Mouse (Mus musculus) regulatory T cell (primary cell): ENCODE data around the gene Itga5.
"Not testable (repeated sequence)": the region's sequence is repeated elsewhere in the genome, so short reads cannot be mapped to it uniquely, and the experiment has no call there.

Experiments
- in situ Hi-C: fragments of 300-600 bp; cut with MboI, MseI; formaldehyde crosslinking; loops from one replicate; pipeline ENCODE4 v1.15.1; 2025; ENCODE audit warnings: high pct_unique_total_duplicates

The Itga5 gene

DNA sequence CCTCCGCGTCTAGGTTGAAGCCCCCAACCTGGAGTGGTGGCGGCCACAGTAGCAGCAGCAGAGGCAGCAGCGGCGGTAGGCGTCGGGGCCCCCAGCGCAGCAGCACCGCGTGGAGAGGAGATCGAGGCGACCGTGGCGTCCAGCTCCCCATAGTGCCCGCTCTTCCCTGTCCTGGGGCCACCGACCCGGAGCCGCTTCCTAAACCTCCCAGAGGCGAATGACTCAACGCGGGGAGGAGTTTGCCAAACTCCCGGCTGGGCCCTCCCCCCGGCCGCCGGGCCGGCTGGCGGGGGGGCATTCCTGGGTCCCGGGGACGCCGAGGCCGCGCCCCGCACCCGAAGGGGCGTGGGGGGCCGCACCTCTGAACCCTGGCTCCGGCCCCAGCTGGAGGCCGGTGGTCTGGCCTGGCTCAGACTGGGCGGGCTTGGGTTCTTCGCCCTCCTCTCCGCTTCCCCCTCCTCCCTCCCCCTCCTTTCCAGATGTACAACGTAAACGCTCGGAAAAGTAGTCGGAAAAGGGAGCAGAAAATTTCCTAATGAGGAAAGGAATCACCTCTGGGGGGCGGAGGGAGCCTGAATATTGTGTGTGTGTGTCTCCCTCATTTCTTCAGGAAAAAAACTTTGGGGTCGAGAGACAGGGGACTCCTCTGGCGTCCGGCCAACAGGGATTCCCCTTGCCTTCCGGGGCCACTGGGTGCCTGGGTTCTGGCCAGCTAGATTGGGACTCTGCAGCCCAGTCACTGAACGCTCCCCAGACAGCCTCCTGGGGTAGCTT lies at the start of gene Itga5:
Itga5 (minus strand) TSS at position 388 of the 774 bp plus-strand sequence.
- in situ Hi-C loops = loop anchor here (10.0 kb wide), 1 partner anchor 88 kb away; the partner anchor contains the start of gene Nckap1l

DNA sequence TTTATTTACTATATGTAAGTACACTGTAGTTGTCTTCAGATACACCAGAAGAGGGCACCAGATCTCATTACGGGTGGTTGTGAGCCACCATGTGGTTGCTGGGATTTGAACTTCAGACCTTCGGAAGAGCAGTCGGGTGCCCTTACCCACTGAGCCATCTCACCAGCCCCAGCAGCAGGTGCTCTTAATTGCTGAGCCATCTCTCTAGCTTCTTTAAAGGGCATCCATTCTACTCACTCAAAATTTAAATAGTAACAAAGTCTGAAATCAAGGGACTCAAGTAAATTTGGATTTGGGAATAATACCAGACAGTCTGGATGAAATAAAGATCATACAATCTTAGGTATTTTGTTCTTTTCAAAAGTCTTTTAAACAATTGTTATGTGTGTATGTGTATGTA lies 39.0 kb upstream of the Itga5 start:
- in situ Hi-C loops = not testable (repeated sequence)

DNA sequence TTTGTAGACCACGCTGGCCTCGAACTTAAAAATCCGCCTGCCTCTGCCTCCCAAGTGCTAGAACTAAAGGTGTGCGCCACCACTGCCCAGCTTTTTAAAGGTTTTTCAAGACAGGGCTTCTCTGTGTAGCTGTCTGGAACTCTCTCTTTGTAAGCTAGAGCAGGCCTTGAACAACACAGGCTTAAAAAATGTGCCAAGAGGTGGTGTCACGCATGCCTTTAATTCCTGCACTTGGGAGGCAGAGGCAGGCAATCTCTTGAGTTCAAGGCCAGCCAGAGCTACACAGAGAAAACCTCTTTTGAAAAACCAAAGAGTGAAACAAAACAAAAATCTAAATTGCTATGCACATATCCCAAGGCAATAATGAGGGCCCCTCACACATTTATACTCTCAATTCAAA lies 34.8 kb upstream of the Itga5 start:
- in situ Hi-C loops = no loop called here

DNA sequence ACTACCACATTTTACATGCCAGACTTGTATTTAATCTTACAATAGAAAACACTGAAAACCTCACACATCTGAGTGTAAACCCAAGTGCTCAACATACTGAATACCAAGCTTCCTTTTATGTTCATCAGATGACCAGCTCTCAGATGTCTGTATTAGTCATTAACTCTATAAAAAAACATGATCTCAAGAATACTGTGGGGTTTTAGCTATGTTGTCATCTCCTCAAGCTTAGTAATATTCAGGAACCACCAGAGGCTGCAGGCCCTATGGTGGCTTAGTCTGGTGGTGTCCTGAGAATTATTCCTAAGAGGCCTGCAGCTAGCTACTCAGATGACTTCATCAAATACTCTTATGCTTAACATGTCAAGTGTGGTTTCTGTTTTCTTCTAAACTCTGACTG lies 27.0 kb upstream of the Itga5 start:
- in situ Hi-C loops = no loop called here

DNA sequence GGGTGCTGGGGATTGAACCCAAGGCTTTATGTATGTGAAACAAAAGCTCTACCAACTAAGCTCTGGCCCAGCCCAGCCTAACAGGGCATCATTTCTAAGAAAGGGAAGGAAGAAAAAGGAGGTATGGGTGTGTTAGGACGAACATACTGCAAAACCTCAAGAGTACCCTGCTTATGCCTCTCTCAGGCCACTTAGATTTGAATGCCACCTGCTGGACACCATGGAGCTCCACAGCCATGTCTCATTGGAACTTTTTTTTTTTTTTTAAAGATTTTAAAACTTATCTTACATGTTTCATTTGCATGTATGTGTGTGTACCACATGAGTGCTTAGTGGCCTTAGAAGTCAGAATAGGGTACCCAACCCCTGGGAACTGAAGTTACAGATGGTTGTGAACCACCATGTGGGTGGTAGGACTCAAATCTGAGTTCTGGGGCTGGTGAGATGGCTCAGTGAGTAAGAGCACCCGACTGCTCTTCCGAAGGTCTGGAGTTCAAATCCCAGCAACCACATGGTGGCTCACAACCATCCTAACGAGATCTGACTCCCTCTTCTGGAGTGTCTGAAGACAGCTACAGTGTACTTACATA lies 22.1 kb upstream of the Itga5 start:
- in situ Hi-C loops = no loop called here

DNA sequence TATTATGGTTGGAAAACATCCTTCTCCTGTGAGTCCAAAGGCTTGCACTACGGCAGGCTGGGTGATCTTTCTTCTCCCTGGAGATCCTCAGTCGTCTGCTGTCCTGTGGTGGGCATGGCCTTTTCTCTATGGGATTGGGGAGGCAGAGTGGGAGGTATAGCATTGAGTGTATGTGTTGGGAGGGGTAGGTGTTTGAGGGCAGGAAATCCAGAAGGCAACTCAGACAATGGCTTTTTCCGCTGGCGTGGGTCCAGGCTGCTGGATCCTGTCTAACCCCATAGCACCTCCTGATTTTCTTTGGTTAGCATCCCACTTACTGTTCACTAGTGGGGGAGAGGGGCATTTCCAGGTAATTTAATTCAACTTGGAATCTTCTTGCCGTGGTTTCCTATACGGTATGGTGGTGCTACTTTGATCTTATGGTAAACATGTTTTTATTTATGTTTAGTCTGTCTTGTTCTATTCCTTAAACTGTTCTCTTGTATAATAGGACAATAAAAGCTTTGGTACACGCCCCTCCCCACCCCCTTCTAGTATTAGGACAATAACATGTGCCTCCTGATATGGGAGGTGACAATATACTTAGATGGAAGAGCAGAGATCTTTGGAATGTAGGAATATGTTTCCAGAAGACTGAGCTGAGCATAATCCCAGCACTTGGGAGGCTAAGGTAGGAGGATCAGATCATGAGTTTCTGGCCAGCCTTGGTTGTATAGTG lies 17.4 kb upstream of the Itga5 start:
- in situ Hi-C loops = no loop called here

DNA sequence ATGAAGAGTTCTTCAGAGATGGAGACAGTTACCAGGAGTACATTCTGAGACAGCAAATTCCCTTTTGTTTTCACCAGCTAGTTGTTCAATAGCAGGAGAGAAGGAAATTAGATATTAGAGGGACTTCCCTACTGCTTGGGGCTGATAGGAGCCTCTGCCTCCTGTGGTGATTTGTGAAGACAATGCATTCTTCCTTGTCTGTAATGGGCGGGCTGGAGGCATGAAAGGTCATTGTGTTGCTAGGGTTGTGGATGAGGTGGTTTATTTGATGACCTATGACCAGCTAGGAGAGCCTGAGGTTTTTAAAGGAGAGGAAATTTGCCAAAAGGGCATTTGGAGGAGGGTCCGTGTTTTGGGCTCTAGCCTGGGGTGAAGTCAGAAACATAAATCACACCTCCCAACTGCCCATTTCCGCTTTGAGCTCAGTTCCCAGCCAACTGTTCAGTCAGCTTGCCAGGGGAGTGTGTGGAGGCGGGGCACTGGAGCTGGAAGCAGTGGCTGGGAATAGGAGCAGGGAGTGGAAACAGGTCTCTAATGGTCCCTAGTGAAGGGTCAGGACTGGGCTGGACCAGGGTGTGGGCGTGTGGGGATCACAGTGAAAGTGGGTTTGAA lies 16.3 kb upstream of the Itga5 start:
- in situ Hi-C loops = no loop called here

DNA sequence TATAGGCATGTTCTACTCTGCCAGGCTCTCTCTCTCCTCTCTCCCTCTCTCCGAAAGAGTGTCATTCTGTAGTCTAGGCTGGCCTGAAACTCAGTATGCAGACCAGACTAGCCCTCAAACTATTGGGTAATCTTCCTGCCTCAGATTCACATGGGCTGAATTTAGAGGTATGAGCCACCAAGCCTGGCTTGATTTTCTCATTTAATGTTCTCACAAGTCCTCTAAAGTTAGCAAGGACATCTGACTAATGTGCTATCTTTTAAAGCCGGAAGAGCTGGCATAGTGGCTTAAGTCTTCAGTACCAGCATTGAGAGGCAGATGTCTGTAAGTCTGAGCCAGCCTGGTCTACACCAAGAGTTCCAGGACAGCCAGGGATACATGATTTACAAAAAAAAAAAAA lies 15.5 kb upstream of the Itga5 start:
- in situ Hi-C loops = no loop called here

DNA sequence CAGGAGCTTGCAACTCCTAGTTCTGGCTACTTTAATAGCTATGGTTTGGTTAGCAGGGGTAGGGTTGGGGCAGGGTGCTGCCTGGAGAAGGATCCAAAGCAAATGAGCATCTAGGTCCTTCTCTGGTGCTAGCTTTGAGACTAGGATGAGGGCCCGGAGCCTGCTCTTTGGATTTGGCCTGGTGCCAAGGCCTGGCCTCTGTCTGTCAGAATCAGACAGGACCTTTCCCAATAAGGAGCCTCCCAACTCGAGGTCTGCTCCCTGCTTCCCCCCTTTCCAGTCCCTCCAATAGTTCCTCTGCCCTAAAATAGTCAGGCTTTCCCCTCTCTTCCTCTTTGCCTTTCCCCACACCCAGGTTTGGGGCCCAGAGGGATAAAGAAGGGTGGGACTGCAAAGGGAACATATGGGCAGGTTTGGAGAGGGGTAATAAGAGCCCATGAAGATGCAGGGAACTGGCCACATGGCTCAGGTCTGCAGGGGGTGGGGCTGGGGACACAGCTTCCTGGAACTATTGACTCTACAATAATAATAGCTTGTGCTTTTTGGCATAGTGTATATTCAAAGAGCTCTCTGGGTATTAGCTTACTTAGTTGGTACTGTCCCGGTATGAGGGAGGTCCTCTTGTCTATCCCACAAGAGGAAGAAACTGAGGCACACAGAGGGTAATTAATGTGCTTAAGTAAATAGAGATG lies 12.2 kb upstream of the Itga5 start:
- in situ Hi-C loops = loop anchor here (10.0 kb wide), 1 partner anchor 46 kb away; no protein-coding TSS in a partner anchor

DNA sequence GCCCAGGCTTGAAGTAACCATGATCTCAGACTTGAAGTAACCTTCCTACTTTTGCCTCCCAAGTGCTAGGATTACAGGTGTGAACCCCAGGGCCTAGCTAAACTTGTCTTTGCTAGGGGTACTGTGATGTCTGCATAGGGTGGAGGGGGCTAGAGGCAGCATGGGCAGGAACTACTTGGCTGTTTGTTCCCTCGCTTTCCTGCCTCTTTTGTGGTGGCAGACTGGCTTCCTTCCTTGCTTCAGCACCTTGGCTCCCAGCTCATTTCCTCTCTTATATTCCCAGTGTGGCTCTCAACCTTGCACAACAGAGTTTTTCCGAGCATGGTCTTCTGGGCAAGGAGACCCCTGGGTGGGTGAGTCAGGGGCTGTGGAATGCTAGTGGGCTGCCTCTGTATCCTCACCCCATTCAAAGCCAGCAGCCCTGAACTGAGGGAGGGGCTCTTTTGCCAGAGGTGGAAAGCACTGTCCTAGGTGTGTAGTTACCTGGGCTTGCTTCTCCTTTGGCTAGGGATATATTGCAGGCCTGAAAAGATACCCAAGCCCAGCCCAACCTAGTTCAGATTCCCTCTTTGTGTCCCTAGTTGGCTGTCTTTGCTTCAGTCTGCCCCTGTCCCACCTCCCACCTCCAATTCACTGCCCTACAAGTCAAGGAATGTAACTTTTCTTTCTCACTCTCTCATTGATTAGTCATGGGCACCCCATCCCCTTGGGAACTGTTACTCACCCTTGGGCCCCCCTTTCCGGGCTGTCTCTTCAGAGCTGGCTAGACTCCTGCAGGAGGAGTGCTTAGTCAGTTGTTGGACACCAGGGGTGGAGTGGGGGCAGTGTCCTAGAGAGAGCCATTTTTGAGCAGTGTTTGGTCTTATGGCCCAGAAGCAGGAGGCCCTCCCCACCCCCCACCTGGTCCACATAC lies 11.4 kb upstream of the Itga5 start:
- in situ Hi-C loops = loop anchor here (10.0 kb wide), 1 partner anchor 47 kb away; no protein-coding TSS in a partner anchor

DNA sequence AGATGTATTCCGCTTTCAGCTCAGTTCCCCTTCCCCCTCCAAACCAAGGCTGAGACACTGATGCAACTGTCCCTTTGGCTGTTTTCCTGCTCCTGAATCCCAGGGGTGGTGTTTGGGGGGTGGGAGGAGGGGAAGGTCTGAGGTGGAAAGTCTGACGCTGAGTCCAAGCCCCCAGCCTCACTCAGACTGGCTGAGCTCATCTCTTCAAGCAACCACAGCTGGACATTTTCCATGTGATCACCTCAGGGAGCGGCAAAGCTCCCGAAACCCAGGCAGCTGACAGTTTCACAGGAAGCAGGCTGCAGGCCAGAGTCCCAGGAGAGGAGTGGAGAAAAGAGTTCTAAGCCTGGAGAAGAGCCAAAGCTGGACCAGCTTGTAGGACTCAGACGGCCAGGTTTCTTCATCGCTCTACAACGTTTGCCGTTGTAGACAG lies 10.3 kb upstream of the Itga5 start:
- in situ Hi-C loops = loop anchor here (10.0 kb wide), 1 partner anchor 48 kb away; no protein-coding TSS in a partner anchor

DNA sequence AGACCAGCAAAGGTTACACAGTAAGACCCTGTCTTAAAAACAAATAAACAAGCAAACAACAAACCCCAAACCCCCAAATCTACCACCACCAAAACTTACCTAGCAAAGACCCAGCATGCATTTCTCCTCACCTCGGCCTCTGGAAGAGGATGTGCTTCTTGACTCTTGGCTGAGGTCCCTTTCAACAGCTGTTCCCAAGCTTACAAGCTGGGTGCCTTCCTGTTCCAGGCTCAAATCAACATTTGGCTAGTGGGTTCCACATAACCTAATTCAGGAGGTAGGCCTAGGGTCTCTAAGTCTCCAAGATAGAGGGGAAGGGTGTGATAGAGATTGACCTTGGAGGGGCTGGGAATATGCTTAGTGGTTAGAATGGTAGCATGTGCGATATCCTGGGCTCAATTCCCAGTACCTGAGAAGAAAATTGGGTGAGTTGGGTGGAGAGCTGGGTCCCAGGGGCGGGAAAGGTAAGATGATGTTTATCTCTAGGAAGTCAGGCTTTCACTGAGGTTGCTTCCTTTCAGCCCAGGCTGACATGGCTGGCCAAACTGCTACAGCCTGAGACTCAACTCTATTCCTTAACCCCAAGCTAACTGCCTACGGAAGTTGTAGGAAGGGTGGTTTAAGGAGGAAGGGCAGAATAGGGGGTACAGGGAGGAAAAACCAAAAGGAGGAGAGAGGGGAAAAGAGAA lies 8.7 kb upstream of the Itga5 start:
- in situ Hi-C loops = loop anchor here (10.0 kb wide), 1 partner anchor 50 kb away; no protein-coding TSS in a partner anchor

DNA sequence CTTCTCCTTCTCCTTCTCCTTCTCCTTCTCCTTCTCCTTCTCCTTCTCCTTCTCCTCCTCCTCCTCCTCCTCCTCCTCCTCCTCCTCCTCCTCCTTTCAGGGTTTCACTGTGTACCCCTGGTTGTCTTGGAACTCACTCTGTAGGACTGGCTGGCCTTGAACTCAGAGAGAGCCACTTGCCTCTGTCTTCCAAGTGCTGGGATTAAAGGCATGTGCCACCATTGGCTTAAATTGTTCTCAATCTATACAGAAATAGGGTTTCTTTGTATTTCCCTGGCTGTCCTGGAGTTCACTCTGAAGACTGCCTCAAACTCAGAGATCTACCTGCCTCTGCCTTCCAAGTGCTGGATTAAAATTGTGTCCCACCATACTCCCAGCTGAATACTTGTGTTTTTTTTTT lies 5.9 kb upstream of the Itga5 start:
- in situ Hi-C loops = loop anchor here (10.0 kb wide), 1 partner anchor 52 kb away; no protein-coding TSS in a partner anchor

DNA sequence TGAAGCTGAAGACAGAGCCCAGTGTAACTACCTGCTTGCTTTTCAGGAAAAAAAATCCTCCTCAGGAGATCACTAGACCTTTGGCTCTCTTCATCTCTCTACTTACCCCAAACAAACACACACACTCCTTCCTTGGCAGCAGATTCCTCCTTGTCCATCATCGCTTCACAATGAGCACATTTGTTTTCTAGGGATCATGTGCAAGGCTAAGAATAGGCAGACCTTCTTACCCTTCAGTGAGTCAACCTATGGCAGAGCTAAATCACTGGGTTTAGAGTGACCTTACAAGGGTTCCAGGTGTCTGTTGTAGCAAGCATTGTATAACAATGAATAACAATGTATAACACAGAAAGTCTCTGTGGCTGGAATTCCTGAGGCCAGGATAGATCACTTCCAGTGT lies 5.2 kb upstream of the Itga5 start:
- in situ Hi-C loops = loop anchor here (10.0 kb wide), 1 partner anchor 53 kb away; no protein-coding TSS in a partner anchor

DNA sequence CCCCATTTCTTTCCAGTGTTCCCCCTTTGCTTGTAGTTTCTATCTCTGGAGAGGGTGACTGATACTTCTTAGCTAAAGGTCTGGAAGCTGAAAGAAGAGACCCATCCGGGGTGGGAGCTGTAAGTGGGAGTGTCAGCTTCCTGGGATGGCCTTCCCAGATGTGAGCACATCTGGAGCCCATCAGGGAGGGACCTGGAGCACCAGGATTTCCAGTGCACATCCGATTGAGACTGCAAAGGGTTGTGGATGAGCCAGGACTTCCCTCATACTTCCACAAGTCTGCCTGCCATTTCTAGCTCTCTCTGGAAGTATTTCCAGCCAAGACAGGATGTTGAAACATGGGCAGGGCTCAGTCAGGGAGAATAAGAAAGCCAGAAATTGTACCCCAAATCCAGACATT lies 4.6 kb upstream of the Itga5 start:
- in situ Hi-C loops = loop anchor here (10.0 kb wide), 1 partner anchor 54 kb away; no protein-coding TSS in a partner anchor

DNA sequence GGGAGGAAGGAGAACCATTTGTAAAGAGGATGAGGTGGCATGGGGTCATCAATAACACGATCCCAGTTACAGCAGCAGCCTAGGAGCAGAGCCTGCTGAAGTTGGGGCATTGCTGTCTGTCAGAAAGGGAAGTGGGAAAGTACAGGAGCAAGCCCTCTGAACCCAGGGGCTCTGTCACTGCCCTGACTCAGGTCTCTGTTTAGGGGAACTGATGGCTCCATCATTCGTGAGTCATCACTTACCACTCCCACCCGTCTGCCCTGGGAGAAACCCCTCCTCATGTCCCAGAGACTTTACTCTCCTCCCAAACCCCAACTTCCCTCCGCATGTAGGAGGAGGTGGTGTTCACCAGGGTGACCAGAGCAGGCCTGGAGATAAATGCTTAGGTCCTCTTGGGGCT lies 3.9 kb upstream of the Itga5 start:
- in situ Hi-C loops = loop anchor here (10.0 kb wide), 1 partner anchor 54 kb away; no protein-coding TSS in a partner anchor

DNA sequence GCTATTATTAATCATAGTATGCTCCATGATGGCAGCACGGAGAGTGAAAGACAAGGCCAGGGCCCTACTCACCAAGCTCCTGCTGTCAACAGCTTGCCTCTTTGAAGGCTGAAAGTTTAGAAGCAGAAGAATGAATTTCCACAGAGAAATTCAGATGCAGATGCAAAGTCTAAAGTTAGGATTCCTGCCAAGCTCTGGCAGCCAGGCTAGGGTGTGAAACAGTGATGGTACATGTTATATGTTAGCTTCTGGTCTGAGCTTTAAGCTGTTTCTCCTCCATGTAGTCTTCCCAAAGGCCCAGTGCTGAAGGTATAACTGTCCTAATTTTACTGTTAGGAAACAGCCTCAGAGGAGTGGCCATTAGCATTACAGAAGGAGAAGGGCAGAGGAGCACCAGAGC lies 2.6 kb upstream of the Itga5 start:
- in situ Hi-C loops = loop anchor here (10.0 kb wide), 1 partner anchor 86 kb away; the partner anchor contains the start of gene Nckap1l

DNA sequence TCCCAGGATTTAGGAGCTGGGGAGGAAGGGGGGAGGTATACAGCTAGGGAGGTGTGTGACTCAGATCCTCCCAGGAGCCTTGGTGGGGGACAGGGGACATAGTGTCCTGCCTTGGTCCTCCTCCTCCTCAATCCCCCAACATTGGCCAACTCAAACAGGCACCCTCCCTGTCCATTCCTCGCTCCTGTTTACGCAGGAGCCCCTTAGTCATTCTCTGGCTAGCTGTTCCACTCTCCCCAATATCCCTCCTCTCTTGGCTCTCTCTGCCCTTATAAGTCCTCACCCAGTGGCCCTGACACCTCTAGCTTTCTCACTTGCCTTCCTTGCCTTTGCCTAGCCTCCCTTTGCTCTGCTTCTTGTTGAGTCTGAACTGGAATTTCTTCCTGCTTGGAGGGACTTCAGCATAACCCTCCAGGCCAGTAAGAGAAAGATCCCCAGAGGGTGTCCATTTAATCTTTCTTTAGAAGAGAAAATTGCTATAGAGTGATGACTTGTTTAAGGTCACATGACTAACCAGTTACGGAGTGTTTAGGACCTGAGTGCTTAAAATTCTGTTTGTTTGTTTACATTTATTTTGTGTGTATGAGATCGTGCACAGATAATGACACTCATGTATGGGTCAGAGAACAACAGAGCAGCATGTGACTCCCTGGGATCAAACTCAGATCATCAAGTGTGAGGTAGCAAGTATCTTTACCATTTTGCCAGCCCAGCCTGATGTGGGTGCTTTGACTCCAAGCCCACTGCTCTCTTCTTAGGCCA lies 1.8 kb upstream of the Itga5 start:
- in situ Hi-C loops = loop anchor here (10.0 kb wide), 1 partner anchor 86 kb away; the partner anchor contains the start of gene Nckap1l
